Mouse (Mus musculus): ENCODE results near the gene Nckap1. TPM values are rescaled to one million over a fixed set of nuclear protein-coding genes. Genes with fewer than 3 reads are reported as not detected.

Gene Nckap1
- 67.0 and 68.3 TPM in 2 replicates for polyA plus RNA-seq (2016; fragmentation: Nextera tagmentation; extraction: Ambion mirVana)

DNA sequence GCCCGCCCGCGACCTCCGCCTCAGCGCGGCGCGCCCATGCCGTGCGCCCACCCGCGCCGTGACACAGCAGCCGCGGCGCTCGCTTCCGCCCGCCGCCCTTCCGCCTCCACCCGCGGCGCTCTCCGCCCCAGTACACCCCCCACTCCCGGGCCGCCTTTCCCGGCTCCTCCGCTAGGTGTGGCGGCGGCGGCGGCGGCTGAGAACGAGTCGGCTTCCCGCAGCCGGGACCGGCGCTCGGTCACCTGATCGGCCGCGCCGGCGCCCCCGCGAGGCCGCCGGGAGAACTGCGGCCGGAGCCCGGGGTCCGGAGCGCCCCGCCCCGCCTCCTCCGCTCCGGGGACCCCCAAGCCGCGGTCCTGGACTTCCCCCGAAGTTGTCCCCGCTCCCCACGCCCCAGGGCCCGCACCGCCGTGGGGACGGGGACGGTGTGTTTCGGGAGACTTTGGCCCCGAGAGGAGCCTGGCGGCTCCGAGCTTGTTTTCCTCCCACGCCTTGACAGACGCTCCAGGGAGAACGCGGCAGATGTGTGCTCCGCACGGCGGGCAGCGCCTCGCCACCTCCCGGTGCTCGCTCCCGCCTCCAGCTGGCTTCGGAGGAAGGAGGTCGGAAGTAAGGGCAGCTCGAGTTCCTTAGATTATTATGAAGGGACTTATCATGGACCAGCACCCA, at the start of gene Nckap1:
Gene Nckap1, minus strand, starts transcription at position 338 of the 669 bp plus-strand sequence.
- no peaks in the 10 kb centered on the region for H3K36me3 ChIP-seq
- H3K4me1 ChIP-seq (replicated peaks): peaks cover 19% of the 10 kb centered on the region
- peak; percentile 88 for DNase-seq (ENCODE audit: low spot score)
- under 1% methylated on average over 85 of the region's 88 CpGs for WGBS
- H3K4me3 ChIP-seq: peak within 1 kb of the TSS; percentile 95
- H3K27ac ChIP-seq: peak within 1 kb of the TSS; percentile 99
- no peaks in the 10 kb centered on the region for H3K9me3 ChIP-seq
- H3K27me3 ChIP-seq (ENCODE audit: insufficient read depth, poor library complexity, severe bottlenecking): no peaks in the 10 kb centered on the region

DNA sequence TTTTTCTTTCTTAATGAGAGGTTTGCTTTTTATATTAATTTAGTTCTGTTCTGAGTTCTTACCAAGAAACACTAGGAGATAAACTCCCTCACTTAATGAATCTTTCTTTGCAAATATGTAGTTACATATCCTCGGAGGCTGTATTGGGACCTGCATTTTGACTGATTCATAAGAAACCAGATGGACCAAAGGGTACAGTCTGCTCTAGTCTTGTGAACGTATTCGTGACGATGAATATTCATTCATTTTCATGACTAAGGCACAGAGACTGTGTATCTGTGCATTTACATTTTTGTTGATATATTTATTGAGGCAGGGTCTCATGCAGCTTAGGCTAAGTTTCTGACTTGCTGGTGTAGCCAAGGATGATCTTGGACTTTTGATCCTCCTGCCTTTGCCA, 43.3 kb upstream of the Nckap1 start:
- H3K4me3 ChIP-seq: no peak overlapping the region
- 94% methylated on average over 4 of the region's 4 CpGs for WGBS
- H3K9me3 ChIP-seq: 0 out of 2 replicates have a peak, but pooled peaks cover 4% of the 10 kb centered on the region
- DNase-seq (ENCODE audit: low spot score): no peak
- H3K27ac ChIP-seq: no peak overlapping the region
- no peaks in the 10 kb centered on the region for H3K4me1 ChIP-seq (replicated peaks)
- peaks cover 25% of the 10 kb centered on the region for H3K36me3 ChIP-seq
- no peaks in the 10 kb centered on the region for H3K27me3 ChIP-seq (ENCODE audit: insufficient read depth, poor library complexity, severe bottlenecking)

DNA sequence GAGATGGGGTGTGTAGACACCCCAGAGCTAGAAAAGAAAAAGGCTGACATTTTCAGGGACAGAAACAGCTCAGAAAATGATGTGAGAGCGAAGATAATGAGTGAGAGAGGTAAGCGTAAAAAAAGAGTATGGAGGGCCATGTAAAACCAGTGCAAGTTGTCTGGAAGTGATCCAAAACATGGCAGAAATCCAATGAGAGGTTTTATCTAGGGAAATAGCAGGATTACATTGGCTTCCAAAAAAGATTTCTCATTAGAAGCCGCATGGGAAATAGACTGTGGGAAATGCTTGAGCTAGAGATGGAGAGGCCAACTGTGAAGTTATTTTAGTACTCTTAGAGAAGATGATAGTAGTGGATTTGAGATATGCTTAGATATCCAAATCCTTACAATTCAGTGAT, 40.7 kb upstream of the Nckap1 start:
- DNase-seq (ENCODE audit: low spot score): no peak
- Histone ChIP-seq H3K36me3 (peaks cover 18% of the 10 kb centered on the region), H3K4me1 (replicated peaks) (peaks cover 13% of the 10 kb centered on the region), H3K4me3 (no peak overlapping the region), H3K27me3 (ENCODE audit: insufficient read depth, poor library complexity, severe bottlenecking) (no peaks in the 10 kb centered on the region), H3K27ac (no peak overlapping the region), H3K9me3 (0 out of 2 replicates have a peak, but pooled peaks cover 4% of the 10 kb centered on the region)
- WGBS: 96% methylated on average over 3 of the region's 3 CpGs

DNA sequence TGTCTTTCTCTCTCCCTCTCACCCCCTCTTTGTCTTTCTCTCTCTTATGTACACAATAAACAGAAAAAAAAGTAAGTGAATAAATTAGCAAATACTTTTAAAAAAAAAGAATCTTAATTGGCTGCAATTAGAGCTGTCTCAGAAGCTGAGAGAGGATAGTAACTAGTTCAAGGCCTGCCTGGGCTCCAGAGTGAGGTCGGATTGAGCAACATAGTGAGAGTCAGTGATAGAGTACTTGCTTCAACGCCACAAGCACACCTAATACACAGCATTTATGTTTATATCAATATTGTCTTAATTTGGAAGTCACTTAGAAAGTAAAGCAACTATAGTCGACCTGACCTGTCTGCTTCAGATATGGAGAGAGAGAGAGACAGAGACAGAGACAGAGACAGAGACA, 37.8 kb upstream of the Nckap1 start:
- no peak for DNase-seq (ENCODE audit: low spot score)
- WGBS: 89% methylated on average over 3 of the region's 3 CpGs

DNA sequence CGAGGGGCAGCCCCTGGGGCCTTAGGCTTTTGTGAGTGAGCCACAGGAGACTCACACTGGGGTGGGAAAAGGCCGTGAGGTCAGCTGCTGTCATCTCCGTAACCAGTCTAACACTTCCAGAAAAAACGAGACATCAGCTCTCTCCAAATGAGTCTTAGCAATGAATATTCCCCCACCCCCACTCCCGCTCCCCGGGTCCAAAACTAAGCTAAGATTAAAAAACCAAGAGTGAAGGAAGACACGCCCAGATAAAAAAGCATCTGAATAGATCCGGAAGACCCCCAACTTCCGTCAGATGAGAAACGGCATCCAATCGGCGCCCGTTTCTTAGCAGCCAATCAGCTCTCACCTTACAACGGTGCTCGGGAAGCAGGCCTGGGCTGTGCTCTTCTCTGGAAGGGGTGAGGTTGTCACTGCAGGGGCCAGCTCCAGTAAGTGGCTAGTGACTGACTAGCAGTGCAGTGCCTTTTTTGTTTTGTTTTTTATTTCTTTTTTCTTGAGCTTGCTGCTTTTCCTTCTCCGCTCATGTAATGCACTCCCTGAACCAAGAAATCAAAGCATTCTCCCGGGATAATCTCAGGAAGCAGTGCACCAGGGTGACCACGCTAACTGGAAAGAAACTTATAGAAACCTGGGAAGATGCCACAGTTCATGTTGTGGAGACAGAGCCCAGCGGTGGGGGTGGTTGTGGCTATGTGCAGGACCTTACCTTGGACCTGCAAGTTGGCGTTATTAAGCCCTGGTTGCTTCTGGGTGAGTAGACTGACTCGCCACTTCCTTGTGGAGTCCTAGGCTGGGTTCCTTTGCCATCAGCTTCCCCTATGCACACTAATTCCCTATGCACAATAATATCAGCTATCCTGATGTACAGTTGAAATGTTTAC, 35.9 kb upstream of the Nckap1 start, which contains the start of the genes Dusp19 and Nup35:
Gene Dusp19, plus strand, starts transcription at position 192 of the 884 bp plus-strand sequence.
Gene Nup35, plus strand, starts transcription at position 383 of the 884 bp plus-strand sequence.
- H3K9me3 ChIP-seq: no peaks in the 10 kb centered on the region
- H3K4me3 ChIP-seq: peak within 1 kb of the TSS; percentile 58
- peaks cover 16% of the 10 kb centered on the region for H3K4me1 ChIP-seq (replicated peaks)
- DNase-seq (ENCODE audit: low spot score): peak; percentile 92
- H3K27ac ChIP-seq: peak within 1 kb of the TSS; percentile 92
- no peaks in the 10 kb centered on the region for H3K27me3 ChIP-seq (ENCODE audit: insufficient read depth, poor library complexity, severe bottlenecking)
- 3% methylated on average over 21 of the region's 21 CpGs for WGBS
- no peaks in the 10 kb centered on the region for H3K36me3 ChIP-seq

More for the DNA sequence above, 37.8 kb upstream of the Nckap1 start:
- H3K4me3 ChIP-seq: no peak overlapping the region
- H3K27ac ChIP-seq: no peak overlapping the region
- no peaks in the 10 kb centered on the region for H3K27me3 ChIP-seq (ENCODE audit: insufficient read depth, poor library complexity, severe bottlenecking)
- no peaks in the 10 kb centered on the region for H3K9me3 ChIP-seq
- H3K36me3 ChIP-seq: no peaks in the 10 kb centered on the region
- H3K4me1 ChIP-seq (replicated peaks): peaks cover 16% of the 10 kb centered on the region

DNA sequence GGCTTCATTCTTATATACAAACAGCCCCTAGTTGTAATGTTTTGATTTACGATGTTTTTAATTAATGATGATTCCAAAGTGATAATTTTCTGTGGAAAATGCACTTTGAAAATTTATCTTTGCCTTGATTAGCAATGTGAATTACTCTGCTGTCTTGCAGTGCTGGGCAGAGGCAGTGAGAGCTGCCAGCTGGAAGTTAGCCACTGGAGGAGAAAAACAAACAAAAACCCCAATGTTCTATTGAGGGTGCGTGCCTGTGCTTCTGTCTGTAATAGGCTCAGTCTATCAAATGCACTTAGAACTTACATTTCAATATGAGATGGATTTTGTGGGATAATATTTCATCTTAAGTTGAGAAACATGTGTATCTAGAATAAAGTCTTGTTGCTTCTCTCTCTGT, 31.6 kb upstream of the Nckap1 start:
- H3K9me3 ChIP-seq: no peaks in the 10 kb centered on the region
- H3K4me1 ChIP-seq (replicated peaks): peaks cover 10% of the 10 kb centered on the region
- H3K4me3 ChIP-seq: no peak overlapping the region
- no peaks in the 10 kb centered on the region for H3K36me3 ChIP-seq
- no peak for DNase-seq (ENCODE audit: low spot score)
- no peak overlapping the region for H3K27ac ChIP-seq
- WGBS: 77% methylated on average over 2 of the region's 2 CpGs
- H3K27me3 ChIP-seq (ENCODE audit: insufficient read depth, poor library complexity, severe bottlenecking): no peaks in the 10 kb centered on the region

DNA sequence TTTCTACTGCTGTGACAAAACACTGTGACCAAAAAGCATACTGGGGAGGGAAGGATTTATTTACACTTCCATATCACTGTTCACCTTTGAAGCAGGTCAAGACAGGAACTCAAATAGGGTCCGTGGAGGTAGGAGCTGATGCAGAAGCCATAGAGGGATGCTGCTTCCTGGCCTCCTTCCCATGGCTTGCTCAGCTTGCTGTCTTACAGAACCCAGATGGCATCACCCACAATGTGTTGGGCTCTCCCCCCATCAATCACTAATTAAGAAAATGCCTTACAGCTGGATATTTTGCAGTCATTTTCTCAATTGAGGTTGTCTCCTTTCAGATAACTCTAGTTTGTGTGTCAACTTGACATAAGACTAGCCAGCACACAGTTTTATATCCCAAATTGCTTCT, 31.1 kb upstream of the Nckap1 start:
- H3K36me3 ChIP-seq: no peaks in the 10 kb centered on the region
- no peak overlapping the region for H3K27ac ChIP-seq
- H3K4me1 ChIP-seq (replicated peaks): peaks cover 5% of the 10 kb centered on the region; the same call in 1 of the 2 replicates
- WGBS: 79% methylated on average over 1 of the region's 1 CpGs
- H3K4me3 ChIP-seq: no peak overlapping the region
- no peak for DNase-seq (ENCODE audit: low spot score)
- H3K9me3 ChIP-seq: no peaks in the 10 kb centered on the region
- no peaks in the 10 kb centered on the region for H3K27me3 ChIP-seq (ENCODE audit: insufficient read depth, poor library complexity, severe bottlenecking)

DNA sequence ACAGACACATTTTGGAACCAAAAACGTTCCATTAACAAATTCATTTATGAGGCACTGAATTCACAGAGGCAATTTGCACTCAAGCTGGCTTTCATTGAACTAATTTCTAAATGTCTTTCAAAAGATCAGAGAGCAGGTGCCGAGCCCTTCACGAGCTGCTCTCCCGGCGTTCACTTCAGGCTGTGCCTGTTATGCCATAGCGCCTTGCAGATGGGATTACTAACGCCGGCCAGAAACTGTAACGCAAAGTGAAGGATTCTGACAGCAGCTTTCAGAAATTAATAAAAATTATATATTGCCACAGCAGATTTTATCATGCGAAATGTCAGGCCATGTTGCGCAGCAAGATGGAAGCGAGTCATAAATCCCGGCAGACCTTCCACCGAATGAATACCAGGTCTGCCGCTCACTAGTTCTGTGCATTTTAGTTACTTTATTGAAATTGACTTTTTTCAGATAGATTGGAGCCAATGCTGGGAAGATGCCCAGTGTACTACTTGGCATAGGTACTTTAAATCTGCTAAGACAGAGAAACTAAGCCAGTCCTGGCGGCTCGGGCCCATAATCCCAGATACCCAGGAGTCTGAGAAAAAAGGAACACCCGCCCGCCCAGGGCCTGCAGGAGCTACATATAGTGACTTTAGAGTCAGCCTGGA, 22.7 kb upstream of the Nckap1 start:
- no peak overlapping the region for H3K27ac ChIP-seq
- H3K4me1 ChIP-seq (replicated peaks): no peaks in the 10 kb centered on the region
- H3K9me3 ChIP-seq: no peaks in the 10 kb centered on the region
- 93% methylated on average over 19 of the region's 19 CpGs for WGBS
- H3K27me3 ChIP-seq (ENCODE audit: insufficient read depth, poor library complexity, severe bottlenecking): no peaks in the 10 kb centered on the region
- no peaks in the 10 kb centered on the region for H3K36me3 ChIP-seq
- DNase-seq (ENCODE audit: low spot score): no peak
- no peak overlapping the region for H3K4me3 ChIP-seq

DNA sequence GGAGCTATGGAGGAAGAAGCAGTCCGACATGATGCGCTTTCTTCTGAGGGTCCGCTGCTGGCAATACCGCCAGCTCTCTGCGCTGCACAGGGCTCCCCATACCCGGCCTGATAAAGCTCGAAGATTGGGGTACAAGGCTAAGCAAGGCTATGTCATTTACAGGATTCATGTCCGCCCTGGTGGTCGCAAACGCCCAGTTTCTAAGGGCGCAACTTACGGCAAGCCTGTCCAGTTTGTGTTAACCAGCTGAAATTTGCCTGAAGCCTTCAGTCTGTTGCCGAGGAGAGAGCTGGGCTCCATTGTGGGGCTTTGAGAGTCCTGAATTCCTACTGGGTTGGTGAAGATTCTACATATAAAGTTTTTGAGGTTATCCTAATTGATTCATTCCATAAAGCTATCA, 21.6 kb upstream of the Nckap1 start:
- Histone ChIP-seq H3K9me3 (no peaks in the 10 kb centered on the region), H3K36me3 (no peaks in the 10 kb centered on the region), H3K27ac (no peak overlapping the region), H3K4me1 (replicated peaks) (no peaks in the 10 kb centered on the region), H3K4me3 (no peak overlapping the region), H3K27me3 (ENCODE audit: insufficient read depth, poor library complexity, severe bottlenecking) (no peaks in the 10 kb centered on the region)
- no peak for DNase-seq (ENCODE audit: low spot score)
- WGBS: 94% methylated on average over 13 of the region's 13 CpGs

DNA sequence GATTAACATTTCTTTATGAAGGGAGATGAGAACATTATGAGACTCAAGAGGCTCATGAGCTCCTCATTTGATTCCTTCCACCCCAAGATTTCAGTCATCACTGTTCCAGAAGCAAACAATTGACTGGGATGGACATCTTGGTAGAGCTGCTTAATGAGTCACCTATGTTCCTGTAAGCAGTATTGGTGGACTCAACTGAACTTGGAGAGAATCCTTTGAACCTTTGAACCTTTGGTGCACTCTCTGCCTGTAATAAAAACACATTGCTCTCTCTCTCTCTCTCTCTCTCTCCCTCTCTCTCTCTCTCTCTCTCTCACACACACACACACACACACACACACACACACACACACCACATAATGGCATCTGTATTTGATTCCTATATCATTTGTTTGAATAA, 19.4 kb upstream of the Nckap1 start:
- no peaks in the 10 kb centered on the region for H3K9me3 ChIP-seq
- H3K36me3 ChIP-seq: no peaks in the 10 kb centered on the region
- H3K27me3 ChIP-seq (ENCODE audit: insufficient read depth, poor library complexity, severe bottlenecking): no peaks in the 10 kb centered on the region
- no peak for DNase-seq (ENCODE audit: low spot score)
- H3K4me3 ChIP-seq: no peak overlapping the region
- H3K27ac ChIP-seq: no peak overlapping the region
- H3K4me1 ChIP-seq (replicated peaks): no peaks in the 10 kb centered on the region

DNA sequence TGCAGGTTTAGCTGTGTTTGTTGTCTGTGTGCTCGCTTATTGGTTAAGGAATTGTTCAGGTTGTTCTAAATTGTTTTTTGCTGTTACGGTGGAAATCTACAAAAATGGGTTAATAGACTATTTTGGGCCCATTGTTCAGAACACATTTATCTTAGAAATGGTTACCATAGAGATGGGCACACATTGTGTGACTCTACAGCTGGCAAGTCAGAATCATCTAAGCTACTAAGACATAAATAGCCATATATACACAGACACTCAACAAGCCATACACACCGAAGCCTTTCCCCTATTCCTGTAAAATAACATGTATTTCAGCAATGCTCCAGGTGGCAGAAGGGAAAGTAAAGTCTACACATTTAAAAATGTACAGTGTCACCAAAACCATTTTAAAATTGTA, 18.7 kb upstream of the Nckap1 start:
- H3K27ac ChIP-seq: no peak overlapping the region
- no peak overlapping the region for H3K4me3 ChIP-seq
- no peaks in the 10 kb centered on the region for H3K4me1 ChIP-seq (replicated peaks)
- no peaks in the 10 kb centered on the region for H3K9me3 ChIP-seq
- no peaks in the 10 kb centered on the region for H3K36me3 ChIP-seq
- DNase-seq (ENCODE audit: low spot score): no peak
- H3K27me3 ChIP-seq (ENCODE audit: insufficient read depth, poor library complexity, severe bottlenecking): no peaks in the 10 kb centered on the region
- WGBS: 94% methylated on average over 3 of the region's 3 CpGs

DNA sequence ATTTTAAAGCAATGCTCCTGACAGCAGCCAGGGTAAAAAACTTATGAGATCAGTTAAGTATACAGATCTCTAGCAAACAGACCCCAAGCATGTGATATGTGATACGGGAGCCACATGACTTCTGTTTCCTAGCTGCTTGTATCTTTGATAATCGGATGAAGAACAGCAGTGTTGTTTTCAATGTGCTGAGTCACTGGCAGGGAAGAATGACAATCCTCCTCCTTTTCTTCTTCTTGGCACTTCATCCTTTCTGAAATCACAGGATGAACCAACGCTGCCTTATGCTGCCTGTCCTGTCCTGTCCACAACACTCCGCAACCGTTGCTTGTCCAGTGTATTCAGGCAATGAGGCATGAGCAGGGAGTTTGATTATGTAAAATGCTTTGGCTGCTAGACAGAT, 15.8 kb upstream of the Nckap1 start:
- 83% methylated on average over 5 of the region's 5 CpGs for WGBS
- no peaks in the 10 kb centered on the region for H3K27me3 ChIP-seq (ENCODE audit: insufficient read depth, poor library complexity, severe bottlenecking)
- no peak overlapping the region for H3K27ac ChIP-seq
- H3K36me3 ChIP-seq: no peaks in the 10 kb centered on the region
- H3K4me3 ChIP-seq: no peak overlapping the region
- DNase-seq (ENCODE audit: low spot score): no peak
- no peaks in the 10 kb centered on the region for H3K4me1 ChIP-seq (replicated peaks)
- H3K9me3 ChIP-seq: no peaks in the 10 kb centered on the region

Data from hindbrain, embryonic 10.5 days (tissue).